Mouse (Mus musculus): ENCODE data around the gene Afmid. TPM values are rescaled to one million over a fixed set of nuclear protein-coding genes. Genes with fewer than 3 reads are reported as not detected.
"Not testable (repeated sequence)": the region's sequence is repeated elsewhere in the genome, so short reads cannot be mapped to it uniquely, and the experiment has no call there.

Afmid gene
- polyA plus RNA-seq, 1 experiment from 2014 or later: 6.1 TPM

GRCm38 (mm10) chr11:117809407-117810311 is 16.1 kb upstream of the Afmid start, which contains the start of the genes Gm20708 and Syngr2:
Gm20708 (plus strand) TSS chr11:117809668.
Syngr2 (plus strand) TSS chr11:117809668.
- WGBS: under 1% methylated on average over 75 of the region's 75 CpGs
- ATAC-seq (ENCODE audit: low FRiP score, low TSS enrichment): peak; percentile 70
- Histone ChIP-seq H3K9ac (replicated peaks; ENCODE audit: low read length) (peak within 1 kb of the TSS; percentile 88), H3K9me3 (ENCODE audit: low read length) (no peaks in the 10 kb centered on the region), H3K4me3 (ENCODE audit: low read length) (peak within 1 kb of the TSS; percentile 73), H3K27me3 (ENCODE audit: insufficient read depth, low read length) (no peaks in the 10 kb centered on the region), H3K4me2 (replicated peaks; ENCODE audit: low read depth, low read length) (peak within 1 kb of the TSS; percentile 97), H3K27ac (ENCODE audit: low read length) (peak within 1 kb of the TSS; percentile 80), H3K4me1 (ENCODE audit: insufficient read depth, low read length) (peaks cover 17% of the 10 kb centered on the region), H3K36me3 (ENCODE audit: insufficient read depth, low read length) (peaks cover 25% of the 10 kb centered on the region)

GRCm38 (mm10) chr11:117810401-117811046 is 15.2 kb upstream of the Afmid start:
- Histone ChIP-seq H3K4me1 (ENCODE audit: insufficient read depth, low read length) (peaks cover 17% of the 10 kb centered on the region), H3K9ac (replicated peaks; ENCODE audit: low read length) (peak overlapping the region; percentile 88), H3K9me3 (ENCODE audit: low read length) (no peaks in the 10 kb centered on the region), H3K4me2 (replicated peaks; ENCODE audit: low read depth, low read length) (peak overlapping the region; percentile 97), H3K36me3 (ENCODE audit: insufficient read depth, low read length) (peaks cover 31% of the 10 kb centered on the region), H3K27ac (ENCODE audit: low read length) (peak overlapping the region; percentile 80), H3K4me3 (ENCODE audit: low read length) (peak overlapping the region; percentile 73), H3K27me3 (ENCODE audit: insufficient read depth, low read length) (no peaks in the 10 kb centered on the region)
- ATAC-seq (ENCODE audit: low FRiP score, low TSS enrichment): peak; percentile 88
- WGBS: under 1% methylated on average over 21 of the region's 21 CpGs

GRCm38 (mm10) chr11:117813867-117814266 is 11.9 kb upstream of the Afmid start:
- no peak overlapping the region for H3K4me2 ChIP-seq (replicated peaks; ENCODE audit: low read depth, low read length)
- WGBS: 78% methylated on average over 5 of the region's 5 CpGs
- H3K36me3 ChIP-seq (ENCODE audit: insufficient read depth, low read length): peaks cover 52% of the 10 kb centered on the region
- H3K27ac ChIP-seq (ENCODE audit: low read length): no peak overlapping the region
- no peak overlapping the region for H3K9ac ChIP-seq (replicated peaks; ENCODE audit: low read length)
- H3K27me3 ChIP-seq (ENCODE audit: insufficient read depth, low read length): no peaks in the 10 kb centered on the region
- no peak for ATAC-seq (ENCODE audit: low FRiP score, low TSS enrichment)
- peaks cover 16% of the 10 kb centered on the region for H3K4me1 ChIP-seq (ENCODE audit: insufficient read depth, low read length)
- no peak overlapping the region for H3K4me3 ChIP-seq (ENCODE audit: low read length)
- H3K9me3 ChIP-seq (ENCODE audit: low read length): no peaks in the 10 kb centered on the region

- H3K9me3 ChIP-seq (ENCODE audit: low read length): no peaks in the 10 kb centered on the region
- 86% methylated on average over 6 of the region's 6 CpGs for WGBS
These were observed 10.9 kb upstream of the Afmid start for GRCm38 (mm10) chr11:117814704-117815366.

GRCm38 (mm10) chr11:117815850-117816249 is 9.9 kb upstream of the Afmid start:
- peaks cover 68% of the 10 kb centered on the region for H3K36me3 ChIP-seq (ENCODE audit: insufficient read depth, low read length)
- WGBS: 78% methylated on average over 9 of the region's 9 CpGs
- ATAC-seq (ENCODE audit: low FRiP score, low TSS enrichment): not testable (repeated sequence)

More at GRCm38 (mm10) chr11:117814704-117815366, 10.9 kb upstream of the Afmid start:
- Histone ChIP-seq H3K4me1 (ENCODE audit: insufficient read depth, low read length) (peaks cover 11% of the 10 kb centered on the region), H3K9ac (replicated peaks; ENCODE audit: low read length) (no peak overlapping the region), H3K27ac (ENCODE audit: low read length) (no peak overlapping the region), H3K27me3 (ENCODE audit: insufficient read depth, low read length) (no peaks in the 10 kb centered on the region), H3K4me3 (ENCODE audit: low read length) (no peak overlapping the region), H3K36me3 (ENCODE audit: insufficient read depth, low read length) (peaks cover 60% of the 10 kb centered on the region), H3K4me2 (replicated peaks; ENCODE audit: low read depth, low read length) (no peak overlapping the region)
- ATAC-seq (ENCODE audit: low FRiP score, low TSS enrichment): no peak

GRCm38 (mm10) chr11:117816389-117816996 is 9.2 kb upstream of the Afmid start:
- Histone ChIP-seq H3K9me3 (ENCODE audit: low read length) (no peaks in the 10 kb centered on the region), H3K4me2 (replicated peaks; ENCODE audit: low read depth, low read length) (no peak overlapping the region), H3K4me1 (ENCODE audit: insufficient read depth, low read length) (peaks cover 1% of the 10 kb centered on the region; the same call in 1 of the 2 replicates), H3K36me3 (ENCODE audit: insufficient read depth, low read length) (peaks cover 71% of the 10 kb centered on the region), H3K9ac (replicated peaks; ENCODE audit: low read length) (no peak overlapping the region), H3K27me3 (ENCODE audit: insufficient read depth, low read length) (no peaks in the 10 kb centered on the region), H3K4me3 (ENCODE audit: low read length) (no peak overlapping the region), H3K27ac (ENCODE audit: low read length) (no peak overlapping the region)
- 92% methylated on average over 13 of the region's 13 CpGs for WGBS
- no peak for ATAC-seq (ENCODE audit: low FRiP score, low TSS enrichment)

More at GRCm38 (mm10) chr11:117815850-117816249, 9.9 kb upstream of the Afmid start:
- not testable (repeated sequence) for H3K4me1 ChIP-seq (ENCODE audit: insufficient read depth, low read length); H3K4me2 ChIP-seq (replicated peaks; ENCODE audit: low read depth, low read length); H3K9me3 ChIP-seq (ENCODE audit: low read length); H3K27ac ChIP-seq (ENCODE audit: low read length); H3K4me3 ChIP-seq (ENCODE audit: low read length); H3K9ac ChIP-seq (replicated peaks; ENCODE audit: low read length); H3K27me3 ChIP-seq (ENCODE audit: insufficient read depth, low read length)

- H3K27me3 ChIP-seq (ENCODE audit: insufficient read depth, low read length): no peaks in the 10 kb centered on the region
- no peak for ATAC-seq (ENCODE audit: low FRiP score, low TSS enrichment)
- no peak overlapping the region for H3K4me2 ChIP-seq (replicated peaks; ENCODE audit: low read depth, low read length)
- H3K4me1 ChIP-seq (ENCODE audit: insufficient read depth, low read length): peaks cover 16% of the 10 kb centered on the region
- 83% methylated on average over 8 of the region's 8 CpGs for WGBS
- H3K9me3 ChIP-seq (ENCODE audit: low read length): no peaks in the 10 kb centered on the region
- H3K36me3 ChIP-seq (ENCODE audit: insufficient read depth, low read length): peaks cover 60% of the 10 kb centered on the region
- H3K4me3 ChIP-seq (ENCODE audit: low read length): no peak overlapping the region
- no peak overlapping the region for H3K9ac ChIP-seq (replicated peaks; ENCODE audit: low read length)
- H3K27ac ChIP-seq (ENCODE audit: low read length): no peak overlapping the region
These were observed 6.6 kb upstream of the Afmid start for GRCm38 (mm10) chr11:117819095-117819494.

- no peak for ATAC-seq (ENCODE audit: low FRiP score, low TSS enrichment)
- Histone ChIP-seq H3K36me3 (ENCODE audit: insufficient read depth, low read length) (peaks cover 49% of the 10 kb centered on the region), H3K9me3 (ENCODE audit: low read length) (no peaks in the 10 kb centered on the region), H3K4me2 (replicated peaks; ENCODE audit: low read depth, low read length) (no peak overlapping the region), H3K27ac (ENCODE audit: low read length) (no peak overlapping the region), H3K9ac (replicated peaks; ENCODE audit: low read length) (no peak overlapping the region), H3K4me3 (ENCODE audit: low read length) (no peak overlapping the region), H3K27me3 (ENCODE audit: insufficient read depth, low read length) (no peaks in the 10 kb centered on the region), H3K4me1 (ENCODE audit: insufficient read depth, low read length) (peaks cover 24% of the 10 kb centered on the region)
- 94% methylated on average over 7 of the region's 7 CpGs for WGBS
These were observed 5.6 kb upstream of the Afmid start for GRCm38 (mm10) chr11:117820173-117820572.

- Histone ChIP-seq H3K4me3 (ENCODE audit: low read length) (no peak overlapping the region), H3K9ac (replicated peaks; ENCODE audit: low read length) (no peak overlapping the region), H3K27ac (ENCODE audit: low read length) (no peak overlapping the region), H3K36me3 (ENCODE audit: insufficient read depth, low read length) (peaks cover 42% of the 10 kb centered on the region), H3K4me1 (ENCODE audit: insufficient read depth, low read length) (peaks cover 38% of the 10 kb centered on the region), H3K9me3 (ENCODE audit: low read length) (no peaks in the 10 kb centered on the region), H3K4me2 (replicated peaks; ENCODE audit: low read depth, low read length) (no peak overlapping the region), H3K27me3 (ENCODE audit: insufficient read depth, low read length) (no peaks in the 10 kb centered on the region)
- 86% methylated on average over 9 of the region's 9 CpGs for WGBS
- ATAC-seq (ENCODE audit: low FRiP score, low TSS enrichment): no peak
These were observed 3.9 kb upstream of the Afmid start for GRCm38 (mm10) chr11:117821868-117822267.

Data from kidney, embryonic 16.5 days (tissue).